Mouse (Mus musculus) ES-E14 (cell line): ENCODE results near the gene Rxfp2. TPM values are rescaled to one million over a fixed set of nuclear protein-coding genes. Genes with fewer than 3 reads are reported as not detected.

Experiments used
- DNase-seq: peaks from one replicate; pipeline ENCODE4 v3.0.0-alpha.2; 2013; ENCODE audit warnings: low read depth, low spot score
- H3K27ac ChIP-seq: 2 replicates; pipeline ENCODE4 v1.5.1; 2012; ENCODE audit warnings: low read depth, mild to moderate bottlenecking, low read length, moderate library complexity, mixed read lengths; ENCODE audit not compliant: poor library complexity, insufficient read depth, severe bottlenecking
- H3K36me3 ChIP-seq: 2 replicates; pipeline ENCODE4 v1.6.1; 2012; ENCODE audit warnings: mild to moderate bottlenecking, low read length, moderate library complexity, mixed read lengths; ENCODE audit not compliant: control insufficient read depth, poor library complexity, insufficient read depth, severe bottlenecking
- H3K4me1 ChIP-seq, 2 experiments: fragments of 150-350 bp in 1 of 2; sonication (generic) in 1 of 2; 2 replicates each; pipeline ENCODE4 v1.6.1; 2012; ENCODE audit warnings: low read length in 2 of 2, mild to moderate bottlenecking in 1 of 2, mixed read lengths in 1 of 2; ENCODE audit not compliant: control insufficient read depth in 2 of 2, insufficient read depth in 2 of 2, poor library complexity in 1 of 2
- H3K4me3 ChIP-seq, 2 experiments: fragments of 150-350 bp in 1 of 2; sonication (generic) in 1 of 2; 2 replicates each; pipeline ENCODE4 v1.5.1; 2012; ENCODE audit warnings: low read length in 2 of 2, low read depth in 1 of 2, mild to moderate bottlenecking in 1 of 2, mixed read lengths in 1 of 2; ENCODE audit not compliant: insufficient read depth in 1 of 2, poor library complexity in 1 of 2, severe bottlenecking in 1 of 2
- H3K9ac ChIP-seq: 2 replicates; pipeline ENCODE4 v1.6.1; 2012; ENCODE audit warnings: low read depth, mild to moderate bottlenecking, low read length, mixed read lengths; ENCODE audit not compliant: poor library complexity, insufficient read depth, severe bottlenecking
- H3K9me3 ChIP-seq: fragments of 150-350 bp; sonication (generic); 2 replicates; pipeline ENCODE4 v1.6.1; 2012; ENCODE audit warnings: low read depth, mild to moderate bottlenecking, low read length; ENCODE audit not compliant: control insufficient read depth, insufficient read depth
- CHD2 ChIP-seq: IDR thresholded peaks from 2 replicates; pipeline ENCODE4 v1.6.1; 2014; ENCODE audit warnings: mild to moderate bottlenecking, low read depth, low read length, inconsistent platforms
- HCFC1 ChIP-seq: IDR thresholded peaks from 2 replicates; pipeline ENCODE4 v1.6.1; 2012; ENCODE audit warnings: low read length, inconsistent platforms, borderline replicate concordance; ENCODE audit not compliant: insufficient read depth
- MAFK ChIP-seq: IDR thresholded peaks from 2 replicates; pipeline ENCODE4 v1.6.1; 2014; ENCODE audit warnings: mild to moderate bottlenecking, low read depth, low read length, inconsistent platforms; ENCODE audit not compliant: insufficient read depth
- ZC3H11A ChIP-seq: IDR thresholded peaks from 2 replicates; pipeline ENCODE4 v1.6.1; 2012; ENCODE audit warnings: low read depth, mild to moderate bottlenecking, inconsistent platforms, low read length, borderline replicate concordance
- ZNF384 ChIP-seq: IDR thresholded peaks from 2 replicates; pipeline ENCODE4 v1.6.1; 2012; ENCODE audit warnings: low read depth, low read length, inconsistent platforms
- in situ Hi-C, 2 experiments: fragments of 600-800 bp; cut with MboI; formaldehyde crosslinking; loops; one replicate each; pipeline ENCODE4 v1.15.1; 2025; ENCODE audit warnings: low sequenced_read_pairs in 2 of 2, inconsistent platforms in 1 of 2; ENCODE audit not compliant: unreplicated experiment in 2 of 2
- total RNA-seq: library from RNA; depleted of rRNA; stranded (reverse); fragments of 300-350 nt; gene quantifications from 2 replicates; pipeline ENCODE4 v1.2.3, GENCODE M21; 2012

Gene Rxfp2
- total RNA-seq, 1 experiment, result not detected

DNA sequence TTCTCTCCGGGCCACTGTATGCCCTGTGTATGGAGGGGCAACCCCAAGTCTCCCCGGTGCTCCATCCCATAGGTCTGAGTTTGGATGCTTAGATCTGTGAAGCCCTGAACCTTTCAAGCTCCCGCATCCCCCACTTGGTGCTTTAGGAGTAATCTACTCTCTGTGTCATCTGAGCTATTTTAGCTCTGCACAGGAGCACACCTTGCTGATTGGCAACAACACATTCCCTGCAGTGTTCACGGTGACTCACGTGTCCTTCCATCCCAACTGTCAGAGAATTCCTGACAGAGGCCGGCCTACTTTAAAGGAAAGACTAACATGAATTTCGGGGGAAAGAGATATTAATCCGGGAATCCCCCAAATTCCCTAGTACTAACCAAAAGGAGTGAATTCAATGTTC, 102.2 kb downstream of the Rxfp2 start:
- Histone ChIP-seq H3K9ac (no peak overlapping the region), H3K9me3 (no peaks in the 10 kb centered on the region), H3K36me3 (no peaks in the 10 kb centered on the region), H3K27ac (no peak overlapping the region), H3K4me1 (peaks cover 0 to 3% of the 10 kb centered on the region in 2 experiments; a peak in 2 of 4 replicates), H3K4me3 (no peak overlapping the region)
- in situ Hi-C loops, result no loop called here
- DNase-seq, result no peak
- TF ChIP-seq ZC3H11A (no peak), HCFC1 (no peak), CHD2 (no peak), MAFK (no peak), ZNF384 (no peak)

DNA sequence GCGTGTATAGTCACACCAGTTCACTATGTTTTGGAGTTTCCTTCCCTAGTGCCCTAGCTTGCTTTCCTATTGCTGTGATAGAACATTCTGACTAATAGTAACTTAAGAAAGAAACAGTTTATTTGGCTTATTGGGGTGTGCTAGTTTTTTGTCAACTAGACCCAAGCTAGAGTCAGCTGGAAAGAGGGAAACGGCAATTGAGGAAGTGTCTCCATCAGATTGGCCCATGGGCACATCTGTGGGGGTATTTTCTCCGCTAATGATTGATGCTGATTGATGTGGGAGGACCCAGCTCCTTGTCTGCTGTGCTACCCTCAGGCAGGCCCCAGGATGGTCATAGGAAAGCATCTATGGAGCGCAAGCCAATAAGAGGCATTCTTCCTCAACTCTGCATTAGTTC, 103.6 kb downstream of the Rxfp2 start:
- H3K4me1 ChIP-seq, result peaks cover 0 to 3% of the 10 kb centered on the region in 2 experiments; a peak in 1 of 4 replicates
- DNase-seq, result no peak
- no peaks in the 10 kb centered on the region for H3K9me3 ChIP-seq
- TF ChIP-seq ZC3H11A, result no peak
- TF ChIP-seq CHD2, result no peak
- TF ChIP-seq MAFK, result no peak
- TF ChIP-seq HCFC1, result no peak
- TF ChIP-seq ZNF384, result no peak
- H3K4me3 ChIP-seq, result no peak overlapping the region
- no peak overlapping the region for H3K9ac ChIP-seq
- H3K27ac ChIP-seq, result no peak overlapping the region
- in situ Hi-C loops, result no loop called here
- H3K36me3 ChIP-seq, result no peaks in the 10 kb centered on the region

DNA sequence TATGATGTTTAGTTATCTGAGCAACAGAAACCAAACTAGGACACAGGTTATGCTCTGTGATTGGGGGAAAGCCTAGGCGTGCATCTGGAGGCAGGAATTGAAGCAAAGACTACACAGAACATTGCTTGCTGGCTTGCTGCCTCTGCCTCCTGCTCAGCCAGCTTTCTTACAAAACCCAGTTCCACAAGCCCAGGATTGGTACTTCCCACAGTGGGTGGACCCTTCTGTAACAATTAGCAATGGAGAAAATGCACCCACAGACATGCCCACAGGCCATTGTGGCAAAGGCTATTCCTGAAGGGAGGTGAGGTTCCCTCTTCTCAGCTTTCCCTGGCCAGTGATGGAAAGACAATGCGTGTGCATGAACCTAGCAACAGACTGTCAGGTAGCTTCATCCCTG, 104.1 kb downstream of the Rxfp2 start:
- no peaks in the 10 kb centered on the region for H3K36me3 ChIP-seq
- no peak for TF ChIP-seq CHD2
- no peak for TF ChIP-seq ZC3H11A
- TF ChIP-seq MAFK, result no peak
- no peak for TF ChIP-seq ZNF384
- no peak for TF ChIP-seq HCFC1
- H3K9me3 ChIP-seq, result no peaks in the 10 kb centered on the region
- in situ Hi-C loops, result no loop called here
- peaks cover 0 to 3% of the 10 kb centered on the region in 2 experiments; a peak in 1 of 4 replicates for H3K4me1 ChIP-seq
- no peak overlapping the region for H3K27ac ChIP-seq
- no peak overlapping the region for H3K9ac ChIP-seq
- no peak overlapping the region for H3K4me3 ChIP-seq
- no peak for DNase-seq

DNA sequence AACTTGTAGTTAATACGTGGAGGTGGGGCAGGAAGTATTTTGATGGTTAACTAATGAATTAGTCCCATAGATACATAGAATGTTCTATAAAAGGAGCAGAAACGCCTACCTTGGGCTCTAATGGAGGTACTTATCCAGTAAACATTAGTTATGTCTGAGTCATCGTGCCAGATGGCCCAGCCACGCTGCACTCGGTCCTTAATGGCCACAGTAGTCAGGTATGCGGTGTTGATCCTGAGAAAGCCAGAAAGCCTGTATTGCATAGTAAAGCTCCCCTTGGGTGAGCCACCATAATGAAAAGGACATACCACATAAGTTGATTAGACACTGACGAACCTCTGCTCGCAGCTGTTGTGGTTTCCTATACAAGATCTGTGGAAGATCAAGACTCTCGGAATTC, 107.4 kb downstream of the Rxfp2 start:
- Histone ChIP-seq H3K9ac (no peak overlapping the region), H3K9me3 (no peaks in the 10 kb centered on the region), H3K4me1 (no peaks in the 10 kb centered on the region), H3K4me3 (no peak overlapping the region), H3K27ac (no peak overlapping the region), H3K36me3 (no peaks in the 10 kb centered on the region)
- TF ChIP-seq CHD2 (no peak), ZC3H11A (no peak), HCFC1 (no peak), MAFK (no peak), ZNF384 (no peak)
- in situ Hi-C loops, result no loop called here
- no peak for DNase-seq

DNA sequence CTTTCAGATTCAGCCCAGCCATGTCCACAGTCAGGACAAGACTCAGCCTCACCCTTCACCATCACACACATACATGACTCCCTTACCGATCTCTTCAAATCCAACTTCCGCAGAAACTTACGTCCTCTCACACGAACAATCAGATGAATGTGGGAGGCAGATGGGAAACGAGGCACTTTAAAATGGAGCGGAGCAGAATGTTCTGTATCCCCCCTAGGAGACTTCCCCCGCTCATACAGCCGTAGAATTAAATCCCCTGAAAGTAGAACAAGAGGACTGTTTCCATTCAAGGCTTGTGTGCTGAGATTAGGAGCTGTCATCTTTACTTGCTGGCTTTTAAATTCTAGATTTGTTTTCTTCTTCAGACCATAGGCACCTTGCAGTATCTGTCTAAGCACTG, 110.0 kb downstream of the Rxfp2 start:
- DNase-seq, result no peak
- no peaks in the 10 kb centered on the region for H3K36me3 ChIP-seq
- H3K27ac ChIP-seq, result no peak overlapping the region
- in situ Hi-C loops, result no loop called here
- TF ChIP-seq CHD2 (no peak), MAFK (no peak), ZNF384 (no peak), HCFC1 (no peak), ZC3H11A (no peak)
- no peak overlapping the region for H3K9ac ChIP-seq
- H3K4me1 ChIP-seq, result no peaks in the 10 kb centered on the region
- no peak overlapping the region for H3K4me3 ChIP-seq
- no peaks in the 10 kb centered on the region for H3K9me3 ChIP-seq
